Mouse (Mus musculus) G1E (cell line): ENCODE results near the gene Caml. TPM values are rescaled to one million over a fixed set of nuclear protein-coding genes. Genes with fewer than 3 reads are reported as not detected.
A peak's percentile ranks its signal among the peaks of the same experiment; 100 is the strongest.

Experiments used
- ATAC-seq: 2 replicates; pipeline ENCODE4 v1.8.0; 2016; ENCODE audit warnings: mild to moderate bottlenecking; ENCODE audit not compliant: insufficient number of reproducible peaks, poor library complexity, low FRiP score, severe bottlenecking; ENCODE audit errors: extremely low read depth
- DNase-seq: peaks from one replicate; pipeline ENCODE4 v3.0.0; 2012; ENCODE audit warnings: low spot score
- H3K27me3 ChIP-seq: 2 replicates; pipeline ENCODE4 v1.6.1; 2012; ENCODE audit warnings: mild to moderate bottlenecking, low read length, inconsistent platforms; ENCODE audit not compliant: insufficient read depth
- H3K36me3 ChIP-seq: replicated peaks from 2 replicates; pipeline ENCODE3; 2012; ENCODE audit warnings: mild to moderate bottlenecking, inconsistent platforms
- H3K4me1 ChIP-seq: 2 replicates; pipeline ENCODE4 v1.6.1; 2012; ENCODE audit warnings: low read depth, low read length, inconsistent platforms, mixed read lengths; ENCODE audit not compliant: insufficient read depth
- H3K4me3 ChIP-seq: 2 replicates; pipeline ENCODE4 v1.5.1; 2012; ENCODE audit warnings: low read depth, mild to moderate bottlenecking, inconsistent platforms, low read length, moderate library complexity, mixed read lengths
- H3K9me3 ChIP-seq: replicated peaks from 2 replicates; pipeline ENCODE4 v1.6.1; 2012; ENCODE audit warnings: inconsistent platforms
- CTCF ChIP-seq: IDR thresholded peaks from 2 replicates; pipeline ENCODE4 v1.5.1; 2012; ENCODE audit warnings: low read depth, low read length, inconsistent platforms, mixed read lengths
- GATA1 ChIP-seq: IDR thresholded peaks from 2 replicates; pipeline ENCODE4 v1.6.1; 2012; ENCODE audit warnings: borderline replicate concordance, low read length, inconsistent platforms, mixed read lengths
- GATA2 ChIP-seq: IDR thresholded peaks from 2 replicates; pipeline ENCODE4 v1.6.1; 2012; ENCODE audit warnings: low read depth, low read length, inconsistent platforms, borderline replicate concordance
- POLR2AphosphoS5 ChIP-seq: IDR thresholded peaks from 2 replicates; pipeline ENCODE4 v1.6.1; 2012; ENCODE audit warnings: low read depth, low read length, inconsistent platforms; ENCODE audit not compliant: insufficient replicate concordance
- TAL1 ChIP-seq: conservative IDR thresholded peaks from 2 replicates; pipeline ENCODE4 v1.6.1; 2012; ENCODE audit warnings: low read depth, low read length, inconsistent platforms, mixed read lengths
- polyA plus RNA-seq: library from polyadenylated mRNA; stranded (reverse); fragments of >175 nt; gene quantifications from 2 replicates; pipeline ENCODE4 v1.2.3, GENCODE M21; 2012
- total RNA-seq, 2 experiments: library from RNA; stranded (forward) in 1 of 2; stranded (reverse) in 1 of 2; fragments of 200-1000 nt in 1 of 2; fragments of >200 nt in 1 of 2; fragmentation: Nextera tagmentation in 1 of 2; gene quantifications; 2 replicates each; pipeline ENCODE4 v1.2.3; 2014 to 2017

Caml gene
- total and polyA plus RNA-seq, 3 experiments, result 24.5 to 37.2 (median 27.4) TPM

- DNase-seq, result peak; percentile 84
- Histone ChIP-seq H3K36me3 (peaks cover 66% of the 10 kb centered on the region), H3K9me3 (no peaks in the 10 kb centered on the region), H3K27me3 (no peaks in the 10 kb centered on the region; the same call in 1 of the 2 replicates), H3K4me1 (peaks cover 40% of the 10 kb centered on the region), H3K4me3 (peak within 1 kb of the TSS; percentile 97)
- ATAC-seq, result peak; percentile 54; the same call in 1 of the 2 replicates
- TF ChIP-seq CTCF (no peak), GATA1 (no peak), GATA2 (no peak), POLR2AphosphoS5 (no peak), TAL1 (no peak)
Measured at GRCm38 (mm10) chr13:55599566-55600540, 23.0 kb upstream of the Caml start, which contains the start of gene B4galt7. TSS of gene B4galt7 (plus strand) at chr13:55599896.

GRCm38 (mm10) chr13:55600657-55601056, 22.1 kb upstream of the Caml start:
- peaks cover 35% of the 10 kb centered on the region for H3K4me1 ChIP-seq
- ATAC-seq (peak; percentile 78), DNase-seq (peak; percentile 60)
- H3K27me3 ChIP-seq, result no peaks in the 10 kb centered on the region
- no peaks in the 10 kb centered on the region for H3K9me3 ChIP-seq
- TF ChIP-seq GATA1 (no peak), CTCF (no peak), POLR2AphosphoS5 (no peak), GATA2 (no peak), TAL1 (no peak)
- peak overlapping the region; percentile 97 for H3K4me3 ChIP-seq
- H3K36me3 ChIP-seq, result peaks cover 64% of the 10 kb centered on the region

- DNase-seq (peak; percentile 58), ATAC-seq (no peak)
- Histone ChIP-seq H3K4me1 (peaks cover 37% of the 10 kb centered on the region), H3K9me3 (no peaks in the 10 kb centered on the region), H3K4me3 (no peak overlapping the region), H3K36me3 (peaks cover 64% of the 10 kb centered on the region), H3K27me3 (no peaks in the 10 kb centered on the region)
- TF ChIP-seq TAL1 (no peak), CTCF (peak; percentile 98)
Measured at GRCm38 (mm10) chr13:55601611-55602010, 21.2 kb upstream of the Caml start.

DNA sequence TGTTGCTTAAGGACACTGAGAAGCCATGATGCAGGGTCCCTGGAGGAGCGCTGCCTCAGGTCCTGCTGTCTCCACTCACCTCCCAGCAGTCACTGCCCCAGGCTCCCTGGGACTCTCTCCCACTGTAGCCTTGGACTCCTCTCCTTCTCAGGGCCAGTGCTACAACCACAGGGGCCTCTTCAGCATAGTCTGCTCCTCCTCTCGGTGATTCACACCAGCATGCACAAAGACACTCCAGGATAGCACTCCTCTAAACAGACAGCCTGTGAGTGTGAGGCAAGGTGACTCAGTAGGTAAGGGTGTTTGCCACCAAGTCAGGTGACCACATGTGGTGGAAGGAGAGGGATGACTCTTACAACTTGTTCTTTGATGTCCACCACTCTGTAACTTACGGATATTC, 18.2 kb upstream of the Caml start:
- Histone ChIP-seq H3K36me3 (peaks cover 76% of the 10 kb centered on the region), H3K9me3 (no peaks in the 10 kb centered on the region), H3K4me1 (peaks cover 31% of the 10 kb centered on the region), H3K4me3 (no peak overlapping the region), H3K27me3 (no peaks in the 10 kb centered on the region)
- DNase-seq, result no peak
- no peak for ATAC-seq
- TF ChIP-seq CTCF (no peak), GATA2 (no peak), POLR2AphosphoS5 (no peak), TAL1 (no peak), GATA1 (no peak)

- TF ChIP-seq GATA2 (no peak), CTCF (no peak), GATA1 (no peak)
- DNase-seq (no peak), ATAC-seq (no peak)
- no peak overlapping the region; the same call in 1 of the 2 replicates for H3K4me3 ChIP-seq
- H3K4me1 ChIP-seq, result peaks cover 17% of the 10 kb centered on the region
- peaks cover 96% of the 10 kb centered on the region for H3K36me3 ChIP-seq
- no peaks in the 10 kb centered on the region for H3K27me3 ChIP-seq
- no peaks in the 10 kb centered on the region for H3K9me3 ChIP-seq
Measured at GRCm38 (mm10) chr13:55606899-55607623, 15.7 kb upstream of the Caml start.

DNA sequence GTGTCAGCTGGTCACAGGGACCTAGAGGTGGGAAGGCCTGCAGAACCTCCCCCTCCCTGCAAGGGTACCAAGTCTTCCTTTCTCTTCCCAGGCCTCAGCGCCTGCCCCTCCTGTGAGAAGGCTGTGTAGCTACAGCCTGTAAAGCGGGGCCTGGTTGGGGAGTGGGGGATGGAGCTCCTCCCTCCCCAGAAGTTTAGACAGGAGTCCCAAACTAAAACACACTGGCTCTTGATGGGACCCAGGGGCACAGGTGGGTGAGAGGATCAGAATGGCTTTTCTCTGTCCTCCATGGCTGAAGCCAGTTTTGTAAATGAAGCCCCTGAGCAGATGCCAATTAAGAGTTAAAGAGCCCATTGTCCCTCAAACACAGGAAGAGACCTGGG, 15.2 kb upstream of the Caml start:
- H3K9me3 ChIP-seq, result no peaks in the 10 kb centered on the region
- H3K27me3 ChIP-seq, result no peaks in the 10 kb centered on the region
- TF ChIP-seq GATA1 (no peak), CTCF (no peak), POLR2AphosphoS5 (no peak), TAL1 (no peak)
- DNase-seq, result no peak
- H3K36me3 ChIP-seq, result peaks cover 94% of the 10 kb centered on the region
- ATAC-seq, result no peak
- peaks cover 15% of the 10 kb centered on the region for H3K4me1 ChIP-seq
- no peak overlapping the region; the same call in 1 of the 2 replicates for H3K4me3 ChIP-seq
